Mouse (Mus musculus) gastrocnemius, postnatal 25 days (tissue): ENCODE measurements at regions not wholly inside any gene's neighbourhood (a gene's known extent, or its start where the extent isn't known, plus 50 kb on each side); places are given as distances from the start of the nearest gene placed in this dataset.

ENCODE experiments used
- DNase-seq: peaks from one replicate; pipeline ENCODE4 v3.0.0; 2022

GRCm38 (mm10) chr3:99716381-99716780 is 168.8 kb upstream of the Spag17 start:
- no peak for DNase-seq

- DNase-seq = peak; percentile 78
These were observed 147.0 kb upstream of the Spag17 start for GRCm38 (mm10) chr3:99738093-99738803.

- DNase-seq = no peak
These were observed 145.6 kb upstream of the Spag17 start for GRCm38 (mm10) chr3:99739654-99740053.

- no peak for DNase-seq
These were observed 143.7 kb upstream of the Spag17 start for GRCm38 (mm10) chr3:99741249-99742222.

GRCm38 (mm10) chr3:99749725-99750124 is 135.5 kb upstream of the Spag17 start:
- no peak for DNase-seq

- peak; percentile 68 for DNase-seq
These were observed 106.7 kb upstream of the Spag17 start for GRCm38 (mm10) chr3:99778526-99778925.

- DNase-seq = no peak
These were observed 99.2 kb upstream of the Spag17 start for GRCm38 (mm10) chr3:99785955-99786529.

- DNase-seq = no peak
These were observed 93.9 kb upstream of the Spag17 start for GRCm38 (mm10) chr3:99791316-99791715.

- no peak for DNase-seq
These were observed 91.6 kb upstream of the Spag17 start for GRCm38 (mm10) chr3:99793622-99794021.

- DNase-seq = no peak
These were observed 89.4 kb upstream of the Spag17 start for GRCm38 (mm10) chr3:99795835-99796234.

- DNase-seq = no peak
These were observed 87.4 kb upstream of the Spag17 start for GRCm38 (mm10) chr3:99797791-99798190.

- DNase-seq = no peak
These were observed 74.7 kb upstream of the Spag17 start for GRCm38 (mm10) chr3:99810532-99810931.

- DNase-seq = peak; percentile 41
These were observed 73.9 kb upstream of the Spag17 start for GRCm38 (mm10) chr3:99811276-99811675.

GRCm38 (mm10) chr3:99812836-99813235 is 72.4 kb upstream of the Spag17 start:
- DNase-seq = no peak

GRCm38 (mm10) chr3:99815115-99815514 is 70.1 kb upstream of the Spag17 start:
- DNase-seq = peak; percentile 24

- DNase-seq = peak; percentile 70
These were observed 67.2 kb upstream of the Spag17 start for GRCm38 (mm10) chr3:99817965-99818364.

- DNase-seq = peak; percentile 88
These were observed 62.5 kb upstream of the Spag17 start for GRCm38 (mm10) chr3:99822735-99823134.

GRCm38 (mm10) chr3:99823256-99823655 is 62.0 kb upstream of the Spag17 start:
- peak; percentile 80 for DNase-seq
